Mouse (Mus musculus) cortical plate, adult 2 months (tissue): ENCODE measurements around the gene Bcl2l12. TPM values are rescaled to one million over a fixed set of nuclear protein-coding genes. Genes with fewer than 3 reads are reported as not detected.

Source experiments
- H3K27ac ChIP-seq: fragments of 200-500 bp; 2 replicates; pipeline ENCODE4 v1.5.1; 2012; ENCODE audit warnings: low read length, control low read depth, inconsistent platforms; ENCODE audit not compliant: insufficient read depth
- H3K4me1 ChIP-seq: fragments of 200-500 bp; 2 replicates; pipeline ENCODE4 v1.6.1; 2011; ENCODE audit warnings: low read length; ENCODE audit not compliant: control insufficient read depth, insufficient read depth
- H3K4me3 ChIP-seq: fragments of 200-500 bp; 2 replicates; pipeline ENCODE4 v1.5.1; 2011; ENCODE audit warnings: mild to moderate bottlenecking, low read length, control low read depth; ENCODE audit not compliant: insufficient read depth
- CTCF ChIP-seq: fragments of 200-500 bp; IDR thresholded peaks from 2 replicates; pipeline ENCODE4 v1.5.1; 2011; ENCODE audit warnings: mild to moderate bottlenecking, control low read depth, low read length; ENCODE audit not compliant: insufficient read depth; ENCODE audit errors: extremely low read depth
- POLR2A ChIP-seq: fragments of 200-500 bp; IDR thresholded peaks from 2 replicates; pipeline ENCODE4 v1.6.1; 2011; ENCODE audit warnings: mild to moderate bottlenecking, low read length, control low read depth; ENCODE audit not compliant: insufficient read depth; ENCODE audit errors: extremely low read depth
- polyA plus RNA-seq: library from polyadenylated mRNA; depleted of rRNA; stranded (reverse); fragments of >200 nt; gene quantifications from 2 replicates; pipeline ENCODE4 v1.2.3, GENCODE M21; 2012; rRNA removed

The Bcl2l12 gene
- polyA plus RNA-seq, 1 experiment, result 6.2 TPM

DNA sequence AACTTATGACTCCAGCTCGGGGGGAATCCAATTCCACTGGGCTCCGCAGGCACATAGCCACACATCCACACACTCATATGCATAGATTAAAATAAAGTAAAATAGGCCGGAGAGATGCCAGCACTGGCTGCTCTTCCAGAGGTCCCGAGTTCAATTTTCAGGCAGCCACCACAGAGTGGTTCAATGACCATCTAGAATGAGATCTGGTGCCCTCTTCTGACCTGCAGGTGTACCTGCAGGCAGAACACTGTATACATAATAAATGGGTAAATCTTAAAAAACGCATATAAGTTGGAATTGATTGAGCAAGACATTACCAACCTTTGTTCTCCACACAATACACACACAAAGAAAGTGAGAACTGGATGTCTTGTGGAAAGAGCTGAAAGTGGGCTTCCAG lies 42.9 kb downstream of the Bcl2l12 start:
- no peak overlapping the region for H3K27ac ChIP-seq
- H3K4me3 ChIP-seq, result no peak overlapping the region
- H3K4me1 ChIP-seq, result no peaks in the 10 kb centered on the region
- TF ChIP-seq POLR2A (no peak), CTCF (peak; percentile 45; the same call in 1 of the 2 replicates)

DNA sequence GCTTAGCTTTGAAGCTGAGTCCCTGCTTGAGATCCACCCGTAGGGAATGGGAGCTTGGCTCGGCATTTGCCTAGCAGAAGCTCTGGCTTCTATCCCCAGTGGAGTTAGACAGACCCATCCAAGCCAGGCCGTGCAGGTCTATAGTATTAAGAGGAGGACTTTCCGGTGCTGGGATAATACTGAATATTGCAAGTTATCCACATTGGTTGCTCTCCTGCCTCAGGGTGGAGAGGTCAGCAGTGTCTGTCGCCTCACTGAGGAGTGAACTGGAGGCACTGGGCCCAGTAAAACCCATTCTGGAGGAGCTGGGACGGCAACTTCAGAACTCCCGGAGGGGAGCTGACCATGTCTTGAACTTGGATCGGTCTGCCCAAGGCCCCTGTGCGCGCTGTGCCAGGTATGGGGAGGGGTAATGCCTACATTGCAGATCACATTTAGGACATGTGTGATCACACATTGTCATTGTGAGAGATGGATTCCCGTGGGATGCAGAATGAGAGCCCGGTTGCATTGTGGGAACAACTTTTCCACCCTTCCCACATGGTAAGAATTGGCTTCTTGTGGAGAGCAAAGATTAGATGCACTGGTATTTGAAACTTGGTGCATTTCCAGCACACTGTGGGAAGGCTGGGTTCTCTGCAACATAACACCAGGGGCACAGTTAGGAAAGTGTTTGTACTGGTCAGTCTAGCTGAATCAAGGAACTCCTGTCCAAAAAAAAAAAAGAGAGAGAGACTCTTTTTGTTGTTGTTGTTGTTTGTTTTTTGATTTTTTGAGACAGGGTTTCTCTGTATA lies 44.2 kb downstream of the Bcl2l12 start:
- TF ChIP-seq CTCF, result no peak
- TF ChIP-seq POLR2A, result no peak
- Histone ChIP-seq H3K27ac (no peak overlapping the region), H3K4me3 (no peak overlapping the region), H3K4me1 (peaks cover 5% of the 10 kb centered on the region)

DNA sequence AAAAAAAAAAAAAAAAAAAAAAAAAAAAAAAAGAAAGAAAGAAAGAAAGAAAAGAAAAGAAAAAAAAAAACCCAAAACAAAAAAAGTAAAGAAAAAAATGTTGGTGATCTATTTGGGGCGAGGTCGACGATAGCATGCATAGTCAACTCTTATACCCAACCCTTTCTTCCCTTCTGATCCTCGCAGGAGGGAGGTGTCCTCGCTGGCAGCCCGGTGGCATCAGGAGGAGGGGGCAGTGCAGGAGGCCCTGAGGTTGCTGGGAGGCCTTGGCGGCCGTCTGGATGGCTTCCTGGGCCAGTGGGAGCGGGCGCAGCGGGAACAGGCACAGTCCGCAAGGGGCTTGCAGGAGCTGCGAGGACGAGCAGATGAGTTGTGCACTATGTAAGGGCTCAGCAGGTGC lies 45.0 kb downstream of the Bcl2l12 start:
- TF ChIP-seq CTCF (no peak), POLR2A (no peak)

DNA sequence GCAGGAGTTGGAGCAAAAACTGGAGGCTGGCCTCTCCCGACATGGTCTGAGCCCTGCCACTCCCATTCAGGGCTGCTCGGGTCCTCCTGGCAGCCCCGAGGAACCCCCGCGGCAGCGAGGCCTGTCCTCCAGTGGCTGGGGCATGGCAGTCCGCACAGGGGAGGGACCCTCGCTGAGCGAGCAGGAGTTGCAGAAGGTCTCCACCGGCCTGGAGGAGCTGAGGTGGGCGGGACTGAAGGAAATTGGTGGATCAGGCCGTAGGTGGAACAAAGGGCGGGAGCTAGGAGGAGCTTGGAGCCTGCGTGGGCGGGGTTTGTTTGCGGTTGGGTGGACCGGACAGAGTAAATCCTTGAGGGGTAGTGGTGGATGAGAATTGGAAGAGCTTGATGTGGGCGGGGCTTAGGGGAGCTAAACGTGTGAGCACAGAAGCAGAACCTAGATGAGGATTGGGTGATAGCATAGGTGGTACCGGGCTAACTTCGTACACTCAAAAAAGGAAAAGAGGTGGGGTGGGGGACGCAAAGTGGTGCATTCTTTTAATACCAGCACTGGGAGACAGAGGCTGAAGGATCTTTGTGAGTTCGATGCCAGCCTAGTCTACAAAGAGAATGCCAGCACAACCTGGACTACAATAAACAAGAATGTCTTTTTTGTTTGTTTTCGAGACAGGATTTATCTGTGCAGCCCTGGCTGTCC lies 45.8 kb downstream of the Bcl2l12 start:
- TF ChIP-seq POLR2A, result no peak
- TF ChIP-seq CTCF, result no peak
- H3K4me3 ChIP-seq, result peak overlapping the region; percentile 19
- peaks cover 5% of the 10 kb centered on the region for H3K4me1 ChIP-seq
- H3K27ac ChIP-seq, result no peak overlapping the region

More for the DNA sequence above, 45.0 kb downstream of the Bcl2l12 start:
- peaks cover 5% of the 10 kb centered on the region for H3K4me1 ChIP-seq
- H3K27ac ChIP-seq, result no peak overlapping the region
- no peak overlapping the region for H3K4me3 ChIP-seq

DNA sequence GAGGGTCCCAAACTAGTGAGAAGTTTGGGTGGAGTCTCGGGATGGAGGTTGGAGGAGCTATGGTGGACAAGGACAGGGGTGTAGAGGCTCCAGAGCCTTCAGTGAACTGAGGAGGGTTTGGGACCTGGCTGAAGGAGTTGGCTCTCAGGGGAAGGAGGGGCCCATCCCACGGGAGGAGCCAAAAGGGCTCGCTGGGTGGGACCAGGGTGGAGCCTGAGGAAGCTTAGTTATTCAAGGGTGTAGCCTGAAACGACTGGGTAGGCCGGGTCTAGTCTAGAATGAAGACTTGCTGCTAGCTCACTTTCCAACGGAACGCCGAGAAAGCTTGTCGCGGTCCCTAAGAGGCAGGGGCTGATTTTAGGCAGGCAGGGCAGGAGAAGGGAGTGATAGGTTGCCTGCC lies 46.6 kb downstream of the Bcl2l12 start:
- Histone ChIP-seq H3K4me1 (peaks cover 5% of the 10 kb centered on the region), H3K4me3 (peak overlapping the region; percentile 19; the same call in 1 of the 2 replicates), H3K27ac (no peak overlapping the region)
- TF ChIP-seq POLR2A (no peak), CTCF (no peak)

DNA sequence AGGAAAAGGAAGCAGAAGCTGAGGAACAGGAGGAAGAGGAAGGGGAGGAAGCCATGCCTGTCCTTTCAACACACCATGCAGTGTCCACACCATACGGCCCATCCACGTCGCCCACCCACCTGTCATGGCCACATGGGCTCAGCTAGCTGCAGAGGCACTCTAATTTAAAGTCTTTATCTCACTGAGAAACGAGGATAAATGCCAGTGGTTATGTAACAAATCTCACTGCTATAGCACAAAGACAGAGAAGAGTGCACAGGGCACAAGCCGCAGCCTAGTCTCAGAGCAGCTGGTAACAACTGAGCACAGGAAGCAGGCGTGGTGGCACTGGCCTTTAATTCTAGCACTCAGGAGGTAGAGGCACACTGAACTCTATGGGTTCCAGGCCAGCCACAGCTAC lies 48.6 kb downstream of the Bcl2l12 start:
- Histone ChIP-seq H3K4me3 (no peak overlapping the region), H3K4me1 (peaks cover 5% of the 10 kb centered on the region), H3K27ac (peak overlapping the region; percentile 57)
- TF ChIP-seq POLR2A (peak; percentile 12; the same call in 1 of the 2 replicates), CTCF (no peak)

DNA sequence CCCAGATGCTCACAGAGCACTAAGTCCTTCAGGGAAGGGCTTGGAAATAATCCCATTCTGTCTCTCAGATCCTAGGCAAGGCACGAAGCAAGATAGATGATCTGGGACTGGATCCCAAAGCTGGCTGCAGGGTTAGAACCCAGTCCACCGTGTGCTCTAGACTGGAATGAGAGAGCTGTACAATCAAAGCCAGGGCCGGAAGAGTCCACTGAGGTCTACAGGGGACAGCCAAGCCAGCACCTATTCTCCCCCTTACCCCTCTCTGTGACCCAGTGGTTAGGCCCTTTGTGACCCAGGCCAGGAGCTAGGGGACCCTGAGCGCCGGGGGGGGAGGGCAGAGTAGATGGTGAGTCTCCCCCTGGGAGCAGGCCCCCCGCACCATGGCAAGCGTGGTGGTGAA lies 55.6 kb downstream of the Bcl2l12 start, which contains the start of gene Tsks:
Gene Tsks, plus strand, starts transcription at position 301 of the 400 bp plus-strand sequence.
- TF ChIP-seq POLR2A (no peak), CTCF (no peak)
- H3K4me1 ChIP-seq, result no peaks in the 10 kb centered on the region
- no peak within 1 kb of the TSS for H3K27ac ChIP-seq
- no peak within 1 kb of the TSS for H3K4me3 ChIP-seq

Other genes starting within 250 kb of the Bcl2l12 start
- gene Zfp473, start 247.7 kb downstream of the Bcl2l12 start, polyA plus RNA-seq, result 0.40 TPM in 2 replicates
- gene Nup62, start 182.6 kb downstream of the Bcl2l12 start, polyA plus RNA-seq, result 28.8 and 29.6 TPM in 2 replicates
- gene Il4i1, start 182.3 kb downstream of the Bcl2l12 start, polyA plus RNA-seq, result 1.9 and 2.3 TPM in 2 replicates
- 15.9 and 17.5 TPM in 2 replicates for gene Atf5, start 182.1 kb downstream of the Bcl2l12 start, polyA plus RNA-seq
- 97.5 and 101 TPM in 2 replicates for gene Akt1s1, start 149.7 kb downstream of the Bcl2l12 start, polyA plus RNA-seq
- 95.0 and 99.8 TPM in 2 replicates for gene Tbc1d17, start 149.6 kb downstream of the Bcl2l12 start, polyA plus RNA-seq
- gene Pnkp, start 141.6 kb downstream of the Bcl2l12 start, polyA plus RNA-seq, result 35.6 and 40.8 TPM in 2 replicates
- gene Ptov1, start 128.9 kb downstream of the Bcl2l12 start, polyA plus RNA-seq, result 359 and 377 TPM in 2 replicates
- gene Med25, start 106.0 kb downstream of the Bcl2l12 start, polyA plus RNA-seq, result 121 and 129 TPM in 2 replicates
- 28.6 and 30.7 TPM in 2 replicates for gene Fuz, start 102.6 kb downstream of the Bcl2l12 start, polyA plus RNA-seq
- gene Ap2a1, start 69.2 kb downstream of the Bcl2l12 start, polyA plus RNA-seq, result 241 and 247 TPM in 2 replicates
- gene Tsks, start 55.5 kb downstream of the Bcl2l12 start, polyA plus RNA-seq, result 1.5 and 2.0 TPM in 2 replicates
- gene Cpt1c, start 23.9 kb downstream of the Bcl2l12 start, polyA plus RNA-seq, result 154 and 164 TPM in 2 replicates
- 162 and 169 TPM in 2 replicates for gene Prmt1, start 12.1 kb downstream of the Bcl2l12 start, polyA plus RNA-seq
- gene Irf3, start 1.1 kb downstream of the Bcl2l12 start, polyA plus RNA-seq, result 82.4 and 87.4 TPM in 2 replicates
- 126 and 128 TPM in 2 replicates for gene Scaf1, start 17.7 kb upstream of the Bcl2l12 start, polyA plus RNA-seq
- gene Rras, start 19.2 kb upstream of the Bcl2l12 start, polyA plus RNA-seq, result 34.2 and 38.3 TPM in 2 replicates
- 14.6 and 15.5 TPM in 2 replicates for gene Prr12, start 54.2 kb upstream of the Bcl2l12 start, polyA plus RNA-seq
- gene Nosip, start 63.7 kb upstream of the Bcl2l12 start, polyA plus RNA-seq, result 89.5 and 92.3 TPM in 2 replicates
- gene Prrg2, start 64.0 kb upstream of the Bcl2l12 start, polyA plus RNA-seq, result 21.4 and 23.2 TPM in 2 replicates
- 12.8 and 13.1 TPM in 2 replicates for gene Rcn3, start 93.5 kb upstream of the Bcl2l12 start, polyA plus RNA-seq
- gene Fcgrt, start 105.1 kb upstream of the Bcl2l12 start, polyA plus RNA-seq, result 30.7 and 37.0 TPM in 2 replicates
- gene Rps11, start 125.7 kb upstream of the Bcl2l12 start, polyA plus RNA-seq, result 361 and 402 TPM in 2 replicates
- 1,470 and 1,570 TPM in 2 replicates for gene Rpl13a, start 130.0 kb upstream of the Bcl2l12 start, polyA plus RNA-seq
- 0.08 and 0.32 TPM in 2 replicates for gene Gm45713, start 137.5 kb upstream of the Bcl2l12 start, polyA plus RNA-seq
- gene Flt3l, start 137.7 kb upstream of the Bcl2l12 start, polyA plus RNA-seq, result 18.4 and 20.8 TPM in 2 replicates
- gene Pih1d1, start 155.6 kb upstream of the Bcl2l12 start, polyA plus RNA-seq, result 59.4 and 60.2 TPM in 2 replicates
- gene Aldh16a1, start 155.9 kb upstream of the Bcl2l12 start, polyA plus RNA-seq, result 8.1 and 10.3 TPM in 2 replicates
- 1,033 and 1,121 TPM in 2 replicates for gene Slc17a7, start 165.2 kb upstream of the Bcl2l12 start, polyA plus RNA-seq
- gene Gfy, start 180.9 kb upstream of the Bcl2l12 start, polyA plus RNA-seq, result 0.38 and 0.62 TPM in 2 replicates
- not detected in 2 replicates for gene Pth2, start 182.3 kb upstream of the Bcl2l12 start, polyA plus RNA-seq
- gene Ccdc155, start 206.2 kb upstream of the Bcl2l12 start, polyA plus RNA-seq, result 4.7 and 5.0 TPM in 2 replicates
- gene Dkkl1, start 213.4 kb upstream of the Bcl2l12 start, polyA plus RNA-seq, result 41.4 and 47.2 TPM in 2 replicates
- 5.0 and 6.4 TPM in 2 replicates for gene Tead2, start 217.0 kb upstream of the Bcl2l12 start, polyA plus RNA-seq
- gene Cd37, start 240.4 kb upstream of the Bcl2l12 start, polyA plus RNA-seq, result 10.6 and 11.9 TPM in 2 replicates
- gene Slc6a16, start 242.4 kb upstream of the Bcl2l12 start, polyA plus RNA-seq, result 2.1 TPM in 2 replicates